Mouse (Mus musculus) CH12.LX (cell line): ENCODE data around the gene Rtkn2. TPM values are rescaled to one million over a fixed set of nuclear protein-coding genes. Genes with fewer than 3 reads are reported as not detected.

Experiments used
- DNase-seq: peaks from one replicate; pipeline ENCODE4 v3.0.0-alpha.2; 2013; ENCODE audit errors: extremely low read depth
- H3K27ac ChIP-seq: 2 replicates; pipeline ENCODE4 v1.5.1; 2012; ENCODE audit warnings: low read depth, mild to moderate bottlenecking, control low read depth, moderate library complexity; ENCODE audit not compliant: insufficient read depth
- H3K27me3 ChIP-seq: replicated peaks from 2 replicates; pipeline ENCODE3; 2012; ENCODE audit warnings: inconsistent platforms
- H3K36me3 ChIP-seq, 2 experiments: replicated peaks in 1 of 2; 2 replicates each; pipeline versions ENCODE3 to v1.6.1; 2012; ENCODE audit warnings: inconsistent platforms in 1 of 2, low read length in 1 of 2, mild to moderate bottlenecking in 1 of 2, mixed read lengths in 1 of 2, moderate library complexity in 1 of 2; ENCODE audit not compliant: control insufficient read depth in 1 of 2, insufficient read depth in 1 of 2
- H3K4me1 ChIP-seq, 2 experiments: 2 replicates each; pipeline ENCODE4 v1.6.1; 2012; ENCODE audit warnings: inconsistent platforms in 1 of 2, moderate library complexity in 1 of 2; ENCODE audit not compliant: insufficient read depth in 2 of 2, control insufficient read depth in 1 of 2
- H3K4me2 ChIP-seq: 2 replicates; pipeline ENCODE4 v1.6.1; 2012; ENCODE audit warnings: low read depth, mild to moderate bottlenecking, control low read depth; ENCODE audit not compliant: poor library complexity, insufficient read depth, severe bottlenecking
- H3K4me3 ChIP-seq, 3 experiments: fragments of 150-350 bp in 1 of 3; sonication (generic) in 1 of 3; replicated peaks in 1 of 3; 2 replicates each; pipeline versions ENCODE3 to v1.5.1; 2011 to 2012; ENCODE audit warnings: low read depth in 2 of 3, low read length in 2 of 3, mild to moderate bottlenecking in 2 of 3, moderate library complexity in 2 of 3, control low read depth in 1 of 3, improper control_type of control experiment in 1 of 3, inconsistent platforms in 1 of 3, mixed read lengths in 1 of 3; ENCODE audit not compliant: poor library complexity in 1 of 3
- H3K79me2 ChIP-seq: replicated peaks from 2 replicates; pipeline ENCODE4 v1.6.1; 2012; ENCODE audit warnings: mild to moderate bottlenecking, moderate library complexity; ENCODE audit not compliant: control insufficient read depth, poor library complexity, insufficient read depth, severe bottlenecking; ENCODE audit errors: extremely low read depth
- H3K9ac ChIP-seq: 2 replicates; pipeline ENCODE4 v1.6.1; 2012; ENCODE audit warnings: low read depth, mild to moderate bottlenecking, control low read depth, moderate library complexity; ENCODE audit not compliant: insufficient read depth
- H3K9me3 ChIP-seq: replicated peaks from 2 replicates; pipeline ENCODE3; 2012; ENCODE audit warnings: low read length, inconsistent platforms, mixed read lengths
- BHLHE40 ChIP-seq: IDR thresholded peaks from 2 replicates; pipeline ENCODE4 v1.6.1; 2011; ENCODE audit warnings: mild to moderate bottlenecking, low read depth, low read length, improper control_type of control experiment
- CHD1 ChIP-seq: IDR thresholded peaks from 2 replicates; pipeline ENCODE4 v1.6.1; 2012; ENCODE audit warnings: low read depth, low read length, improper control_type of control experiment, inconsistent platforms
- CHD2 ChIP-seq: IDR thresholded peaks from 2 replicates; pipeline ENCODE4 v1.6.1; 2011; ENCODE audit warnings: low read length, improper control_type of control experiment
- CTCF ChIP-seq, 2 experiments: IDR thresholded peaks in 1 of 2; conservative IDR thresholded peaks in 1 of 2; 2 replicates each; pipeline ENCODE4 v1.5.1; 2011 to 2012; ENCODE audit warnings: low read depth in 2 of 2, low read length in 2 of 2, improper control_type of control experiment in 1 of 2, inconsistent platforms in 1 of 2, mild to moderate bottlenecking in 1 of 2, moderate library complexity in 1 of 2
- ELF1 ChIP-seq: IDR thresholded peaks from 2 replicates; pipeline ENCODE4 v1.6.1; 2014; ENCODE audit warnings: low read depth, mild to moderate bottlenecking, inconsistent platforms, low read length, improper control_type of control experiment
- GABPA ChIP-seq: IDR thresholded peaks from 2 replicates; pipeline ENCODE4 v1.6.1; 2012; ENCODE audit warnings: low read depth, low read length, improper control_type of control experiment, inconsistent platforms; ENCODE audit not compliant: insufficient replicate concordance
- JUN ChIP-seq: IDR thresholded peaks from 2 replicates; pipeline ENCODE4 v1.6.1; 2011; ENCODE audit warnings: low read depth, mild to moderate bottlenecking, low read length, improper control_type of control experiment, moderate library complexity; ENCODE audit not compliant: insufficient read depth
- JUND ChIP-seq: conservative IDR thresholded peaks from 2 replicates; pipeline ENCODE4 v1.6.1; 2011; ENCODE audit warnings: low read depth, low read length, improper control_type of control experiment
- KAT2A ChIP-seq: IDR thresholded peaks from 2 replicates; pipeline ENCODE4 v1.6.1; 2012; ENCODE audit warnings: low read length, improper control_type of control experiment, inconsistent platforms; ENCODE audit not compliant: insufficient replicate concordance
- MAX ChIP-seq: IDR thresholded peaks from 2 replicates; pipeline ENCODE4 v1.6.1; 2011; ENCODE audit warnings: low read length, improper control_type of control experiment
- MAZ ChIP-seq: IDR thresholded peaks from 2 replicates; pipeline ENCODE4 v1.6.1; 2012; ENCODE audit warnings: low read depth, mild to moderate bottlenecking, inconsistent platforms, low read length, improper control_type of control experiment, moderate library complexity
- MEF2A ChIP-seq: IDR thresholded peaks from 2 replicates; pipeline ENCODE4 v1.6.1; 2014; ENCODE audit warnings: low read depth, mild to moderate bottlenecking, inconsistent platforms, low read length, improper control_type of control experiment, borderline replicate concordance
- MXI1 ChIP-seq: IDR thresholded peaks from 2 replicates; pipeline ENCODE4 v1.6.1; 2011; ENCODE audit warnings: mild to moderate bottlenecking, low read depth, low read length, improper control_type of control experiment
- NELFE ChIP-seq: IDR thresholded peaks from 2 replicates; pipeline ENCODE4 v1.6.1; 2011; ENCODE audit warnings: low read depth, low read length, improper control_type of control experiment
- NRF1 ChIP-seq: IDR thresholded peaks from 2 replicates; pipeline ENCODE4 v1.6.1; 2014; ENCODE audit warnings: low read depth, mild to moderate bottlenecking, inconsistent platforms, low read length, improper control_type of control experiment, moderate library complexity
- PAX5 ChIP-seq: IDR thresholded peaks from 2 replicates; pipeline ENCODE4 v1.6.1; 2012; ENCODE audit warnings: low read length, inconsistent platforms, mixed read lengths
- POLR2A ChIP-seq: IDR thresholded peaks from 2 replicates; pipeline ENCODE4 v1.6.1; 2011; ENCODE audit warnings: low read depth, mild to moderate bottlenecking, improper control_type of control experiment, low read length
- POLR2AphosphoS2 ChIP-seq: IDR thresholded peaks from 2 replicates; pipeline ENCODE4 v1.6.1; 2011; ENCODE audit warnings: low read depth, low read length, improper control_type of control experiment
- RAD21 ChIP-seq: IDR thresholded peaks from 2 replicates; pipeline ENCODE4 v1.6.1; 2011; ENCODE audit warnings: low read depth, mild to moderate bottlenecking, low read length, improper control_type of control experiment, moderate library complexity
- SIN3A ChIP-seq: IDR thresholded peaks from 2 replicates; pipeline ENCODE4 v1.6.1; 2012; ENCODE audit warnings: low read length, improper control_type of control experiment, inconsistent platforms
- TCF12 ChIP-seq: IDR thresholded peaks from 2 replicates; pipeline ENCODE4 v1.6.1; 2014; ENCODE audit warnings: low read depth, mild to moderate bottlenecking, inconsistent platforms, low read length, improper control_type of control experiment
- USF1 ChIP-seq: IDR thresholded peaks from 2 replicates; pipeline ENCODE4 v1.6.1; 2014; ENCODE audit warnings: low read depth, mild to moderate bottlenecking, inconsistent platforms, low read length, improper control_type of control experiment
- ZKSCAN1 ChIP-seq: IDR thresholded peaks from 2 replicates; pipeline ENCODE4 v1.6.1; 2012; ENCODE audit warnings: low read depth, inconsistent platforms, low read length, improper control_type of control experiment, borderline replicate concordance
- ZMIZ1 ChIP-seq: IDR thresholded peaks from 2 replicates; pipeline ENCODE4 v1.6.1; 2012; ENCODE audit warnings: low read depth, mild to moderate bottlenecking, inconsistent platforms, low read length, improper control_type of control experiment
- ZNF384 ChIP-seq: IDR thresholded peaks from 2 replicates; pipeline ENCODE4 v1.6.1; 2012; ENCODE audit warnings: low read depth, low read length, improper control_type of control experiment, inconsistent platforms
- dilution Hi-C: fragments of 300-500 bp; cut with MboI; formaldehyde crosslinking; loops from 2 replicates; pipeline ENCODE4 v1.14.3; 2020; ENCODE audit warnings: low sequenced_read_pairs; ENCODE audit not compliant: extremely low pct_unique_long_range_greater_than_20kb, extremely low pct_ligation_motif_present
- in situ Hi-C: fragments of 300-500 bp; cut with MboI; formaldehyde crosslinking; loops from 3 replicates; pipeline ENCODE4 v1.14.3; 2019; ENCODE audit warnings: low sequenced_read_pairs, low pct_ligation_motif_present, low pct_unique_long_range_greater_than_20kb, mixed read lengths
- polyA plus RNA-seq: library from polyadenylated mRNA; unstranded; fragments of >175 nt; gene quantifications from 2 replicates; pipeline ENCODE4 v1.2.1, GENCODE M21; 2012; ENCODE audit warnings: low read depth; ENCODE audit not compliant: insufficient read length
- total RNA-seq, 2 experiments: library from RNA; depleted of rRNA; stranded (reverse); fragments of 300-350 nt in 1 of 2; fragments of >200 nt in 1 of 2; gene quantifications; 2 replicates each; pipeline ENCODE4 v1.2.3; 2012 to 2014

The Rtkn2 gene
- total and polyA plus RNA-seq, 3 experiments: 0.59 to 0.93 (median 0.59) TPM

DNA sequence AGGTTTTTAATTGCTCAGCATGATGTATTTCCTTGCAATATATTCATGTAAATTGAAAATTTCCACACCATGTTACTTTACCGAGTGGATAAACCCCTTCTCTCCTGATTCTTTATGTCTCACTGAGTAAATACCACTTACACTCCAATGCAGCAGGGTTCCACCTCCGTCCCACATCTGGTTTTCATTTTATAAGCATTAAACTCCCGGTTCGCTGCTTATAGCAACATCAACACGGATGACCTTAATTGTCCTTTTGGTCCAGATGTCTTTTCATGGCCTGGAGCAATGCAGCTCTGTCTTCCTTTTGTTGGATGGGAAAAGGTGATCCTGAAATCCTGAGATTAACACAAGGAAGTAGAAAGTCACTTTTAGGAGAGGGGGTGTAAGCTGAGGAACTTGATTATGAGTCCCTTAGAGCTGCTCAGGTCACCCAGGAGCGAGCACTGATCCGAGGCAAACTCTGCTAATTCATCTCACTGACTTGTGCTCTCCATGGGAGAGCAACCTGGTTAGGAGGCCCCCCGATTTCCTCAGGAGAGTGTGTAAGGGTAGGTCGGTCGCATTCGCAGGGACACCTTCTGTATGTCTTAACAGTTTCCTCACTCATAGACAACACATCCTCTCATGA, 8.1 kb upstream of the Rtkn2 start:
- no peak for DNase-seq
- no peaks in the 10 kb centered on the region for H3K9me3 ChIP-seq
- dilution Hi-C loops: no loop called here
- TF ChIP-seq NRF1 (no peak), KAT2A (no peak), JUN (no peak), ZMIZ1 (no peak), GABPA (no peak), NELFE (no peak), USF1 (no peak), MAZ (no peak), MXI1 (no peak), MAX (no peak), RAD21 (no peak), CHD1 (no peak), CTCF (conservative IDR thresholded peaks at IDR 0.05 in 1 of 2, IDR thresholded peaks at IDR 0.05 in 1 of 2; ENCODE audit: low read depth in 2 of 2, low read length in 2 of 2) (no peak), JUND (no peak), SIN3A (no peak), POLR2A (no peak)
- TF ChIP-seq, all 38 proteins: peak for 0
- no peaks in the 10 kb centered on the region for H3K27me3 ChIP-seq
- in situ Hi-C loops: no loop called here
- H3K4me2 ChIP-seq: no peak overlapping the region
- H3K9ac ChIP-seq: no peak overlapping the region
- no peaks in the 10 kb centered on the region for H3K79me2 ChIP-seq
- H3K4me3 ChIP-seq: no peak overlapping the region
- H3K36me3 ChIP-seq: no peaks in the 10 kb centered on the region
- H3K4me1 ChIP-seq: peaks cover 2 to 3% of the 10 kb centered on the region in 2 experiments; a peak in 2 of 4 replicates
- H3K27ac ChIP-seq: no peak overlapping the region

DNA sequence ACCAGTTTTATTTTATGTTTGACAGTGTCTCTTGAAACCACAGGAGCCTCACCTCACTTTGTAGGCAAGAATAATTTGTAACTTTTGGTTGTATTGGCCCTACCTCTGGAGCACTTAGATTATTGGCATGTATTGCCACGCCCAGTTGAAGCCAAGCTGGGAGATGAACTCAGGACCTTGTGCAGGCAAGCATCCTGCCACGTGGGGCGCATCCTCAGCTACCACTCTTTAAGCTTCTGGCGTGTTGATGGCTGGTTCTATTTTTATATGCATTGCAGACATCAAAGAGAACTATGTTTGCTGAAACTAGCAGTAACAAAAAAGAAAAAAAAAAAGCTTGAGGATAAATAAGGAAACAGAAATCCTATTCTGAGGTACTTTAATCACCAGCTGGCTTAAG, 2.1 kb upstream of the Rtkn2 start:
- Histone ChIP-seq H3K4me3 (no peak overlapping the region), H3K9ac (no peak overlapping the region), H3K9me3 (no peaks in the 10 kb centered on the region), H3K27me3 (no peaks in the 10 kb centered on the region), H3K4me2 (no peak overlapping the region), H3K27ac (no peak overlapping the region), H3K4me1 (peaks cover 0 to 9% of the 10 kb centered on the region in 2 experiments; a peak in 2 of 4 replicates), H3K36me3 (no peaks in the 10 kb centered on the region), H3K79me2 (no peaks in the 10 kb centered on the region)
- no peak for DNase-seq
- dilution Hi-C loops (no loop called here), in situ Hi-C loops (loop anchor here (25.0 kb wide), 1 partner anchor 640 kb away; no protein-coding TSS in a partner anchor)
- TF ChIP-seq POLR2AphosphoS2 (no peak), TCF12 (no peak), SIN3A (no peak), CTCF (conservative IDR thresholded peaks at IDR 0.05 in 1 of 2, IDR thresholded peaks at IDR 0.05 in 1 of 2; ENCODE audit: low read depth in 2 of 2, low read length in 2 of 2) (no peak), ZNF384 (no peak), MEF2A (no peak), ZKSCAN1 (no peak), JUN (no peak), POLR2A (no peak), BHLHE40 (no peak), CHD2 (no peak), MXI1 (no peak), PAX5 (no peak), ELF1 (no peak)
